Mouse (Mus musculus) adrenal gland, postnatal 10 days (tissue): ENCODE results near the gene Naa11. TPM values are rescaled to one million over a fixed set of nuclear protein-coding genes. Genes with fewer than 3 reads are reported as not detected.

Source experiments
- DNase-seq: peaks from one replicate; pipeline ENCODE4 v3.0.0; 2021; ENCODE audit warnings: mixed read lengths
- total RNA-seq, 2 experiments: library from RNA; stranded (reverse); gene quantifications; 2 replicates each; pipeline ENCODE4 v1.2.3; 2021

The Naa11 gene
- total RNA-seq, 2 experiments from 2014 or later = not detected

DNA sequence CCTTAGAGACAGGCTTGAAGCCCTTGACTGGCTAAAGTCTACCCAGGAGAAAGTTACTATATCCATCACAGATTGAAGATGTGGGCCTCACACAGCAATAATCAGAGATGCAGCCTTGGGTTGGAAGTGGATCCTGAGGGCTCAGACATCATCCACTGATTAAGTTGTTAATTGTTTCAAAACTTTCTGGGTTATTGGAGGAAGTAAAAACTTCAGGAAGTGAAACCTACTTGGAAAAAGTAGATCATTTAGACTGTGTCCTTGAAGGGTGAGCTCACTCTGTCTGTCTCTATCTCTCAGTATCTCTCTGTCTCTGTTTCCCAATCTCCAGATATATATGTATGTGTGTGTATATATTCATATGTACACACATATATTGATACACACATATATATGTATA is 47.0 kb downstream of the Naa11 start:
- DNase-seq = no peak

DNA sequence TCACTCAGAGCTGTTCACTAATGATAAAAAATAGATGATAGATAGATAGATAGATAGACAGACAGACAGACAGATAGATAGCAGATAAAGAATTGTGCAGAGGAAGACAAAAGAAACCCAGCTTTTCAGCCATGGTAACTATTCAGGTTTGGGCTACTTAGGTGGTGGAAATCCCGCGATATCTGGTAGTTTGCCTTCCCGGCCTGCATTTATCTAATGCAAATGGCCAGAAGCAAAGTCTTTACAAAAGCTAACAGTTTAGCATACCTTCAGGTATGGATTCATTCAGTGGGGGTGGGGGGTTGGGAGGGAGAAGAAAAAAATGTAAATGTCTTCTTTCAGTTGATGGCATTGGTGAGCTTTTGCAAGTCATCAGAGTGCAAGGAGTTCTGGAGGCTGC is 48.0 kb downstream of the Naa11 start:
- DNase-seq = no peak

DNA sequence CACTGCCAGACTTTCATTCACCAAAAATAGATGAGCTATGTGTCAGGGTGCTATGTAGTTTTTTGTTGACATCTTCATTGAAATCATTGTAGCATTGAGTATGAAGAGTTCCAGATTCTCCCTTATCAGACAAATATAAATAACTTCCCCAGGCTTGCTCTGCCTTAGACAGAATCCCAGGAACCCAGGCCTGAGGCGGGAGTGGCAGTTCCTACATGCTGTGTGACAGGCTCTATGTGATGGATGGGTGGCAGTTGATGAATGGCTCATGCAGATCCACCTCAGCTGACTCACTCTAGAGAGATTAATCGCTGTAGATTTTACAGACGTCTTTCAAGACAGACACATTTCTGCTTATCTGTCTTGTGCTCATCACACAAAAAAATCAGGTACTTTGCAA is 57.4 kb downstream of the Naa11 start:
- DNase-seq = no peak

Other genes with a start within 250 kb of the Naa11 start
- not detected for gene Gk2, start 64.6 kb upstream of the Naa11 start, total RNA-seq